Mouse (Mus musculus): Measurements from ENCODE around the gene Ip6k1. TPM values are rescaled to one million over a fixed set of nuclear protein-coding genes. Genes with fewer than 3 reads are reported as not detected.
A peak's percentile ranks its signal among the peaks of the same experiment; 100 is the strongest.

The Ip6k1 gene
- polyA plus RNA-seq, 2 experiments: 34.6 to 83.3 TPM

DNA sequence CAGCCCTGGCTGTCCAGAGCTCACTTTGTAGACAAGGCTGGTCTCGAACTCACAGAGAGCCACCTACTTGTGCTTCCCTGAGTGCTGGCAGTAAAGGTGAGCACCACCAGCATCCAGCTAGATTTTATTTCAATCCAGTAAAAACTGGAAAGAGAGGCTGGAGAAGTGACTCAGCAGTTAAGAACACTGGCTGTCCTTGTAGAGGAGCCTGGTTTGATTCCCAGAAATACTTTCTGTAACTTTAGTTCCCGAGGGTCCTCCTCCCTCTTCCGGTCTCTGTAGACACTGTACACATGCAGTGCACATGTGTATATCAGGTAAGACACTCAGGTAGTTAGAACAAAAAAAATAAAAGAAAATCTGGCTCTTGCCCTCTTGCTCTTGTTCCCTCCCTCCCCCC is 14.4 kb upstream of the Ip6k1 start:
- H3K9ac ChIP-seq (ENCODE audit: low read depth, low read length, severe bottlenecking): no peak overlapping the region
- 45% methylated on average over 3 of the region's 3 CpGs for WGBS
- H3K4me1 ChIP-seq (ENCODE audit: control insufficient read depth, insufficient read depth, low read length): peaks cover 18% of the 10 kb centered on the region
- H3K4me3 ChIP-seq (replicated peaks; ENCODE audit: low read length): no peak overlapping the region
- ATAC-seq (ENCODE audit: low FRiP score, low read depth) (no peak), DNase-seq (ENCODE audit: low spot score) (peak; percentile 38)
- H3K27me3 ChIP-seq (ENCODE audit: control insufficient read depth, insufficient read depth, low read length): no peaks in the 10 kb centered on the region
- H3K4me2 ChIP-seq (replicated peaks; ENCODE audit: low read depth, low read length, severe bottlenecking): no peak overlapping the region
- no peak for TF ChIP-seq POLR2A (IDR thresholded peaks at IDR 0.05; ENCODE audit: borderline replicate concordance, extremely low read depth, insufficient read depth, insufficient read length)
- H3K36me3 ChIP-seq (ENCODE audit: control insufficient read depth, insufficient read depth, low read length): peaks cover 11% of the 10 kb centered on the region
- H3K27ac ChIP-seq (replicated peaks; ENCODE audit: low read depth, low read length): 0 out of 2 replicates have a peak overlapping the region, but pooled peaks have one; percentile 5
- H3K9me3 ChIP-seq (ENCODE audit: control insufficient read depth, low read length): no peaks in the 10 kb centered on the region

GRCm38 (mm10) chr9:107992197-107992596 is 10.1 kb upstream of the Ip6k1 start, which contains the start of gene Cdhr4:
Cdhr4 (plus strand) TSS chr9:107992497.
- no peaks in the 10 kb centered on the region for H3K36me3 ChIP-seq (ENCODE audit: control insufficient read depth, insufficient read depth, low read length)
- no peak within 1 kb of the TSS for H3K4me3 ChIP-seq (replicated peaks; ENCODE audit: low read length)
- no peak for TF ChIP-seq POLR2A (IDR thresholded peaks at IDR 0.05; ENCODE audit: borderline replicate concordance, extremely low read depth, insufficient read depth, insufficient read length)
- H3K9me3 ChIP-seq (ENCODE audit: control insufficient read depth, low read length): no peaks in the 10 kb centered on the region
- WGBS: 24% methylated on average over 2 of the region's 2 CpGs
- H3K4me1 ChIP-seq (ENCODE audit: control insufficient read depth, insufficient read depth, low read length): peaks cover 5% of the 10 kb centered on the region; the same call in 1 of the 2 replicates
- H3K27me3 ChIP-seq (ENCODE audit: control insufficient read depth, insufficient read depth, low read length): no peaks in the 10 kb centered on the region
- no peak within 1 kb of the TSS for H3K4me2 ChIP-seq (replicated peaks; ENCODE audit: low read depth, low read length, severe bottlenecking)
- ATAC-seq (ENCODE audit: low FRiP score, low read depth): no peak
- H3K9ac ChIP-seq (ENCODE audit: low read depth, low read length, severe bottlenecking): no peak within 1 kb of the TSS
- DNase-seq (ENCODE audit: low spot score): peak; percentile 27
- H3K27ac ChIP-seq (replicated peaks; ENCODE audit: low read depth, low read length): peak within 1 kb of the TSS; percentile 48; the same call in 1 of the 2 replicates

GRCm38 (mm10) chr9:107993013-107993412 is 9.3 kb upstream of the Ip6k1 start:
- no peaks in the 10 kb centered on the region for H3K27me3 ChIP-seq (ENCODE audit: control insufficient read depth, insufficient read depth, low read length)
- no peaks in the 10 kb centered on the region for H3K36me3 ChIP-seq (ENCODE audit: control insufficient read depth, insufficient read depth, low read length)
- H3K27ac ChIP-seq (replicated peaks; ENCODE audit: low read depth, low read length): no peak overlapping the region
- H3K4me2 ChIP-seq (replicated peaks; ENCODE audit: low read depth, low read length, severe bottlenecking): no peak overlapping the region
- DNase-seq (ENCODE audit: low spot score) (no peak), ATAC-seq (ENCODE audit: low FRiP score, low read depth) (no peak)
- H3K4me1 ChIP-seq (ENCODE audit: control insufficient read depth, insufficient read depth, low read length): 0 out of 2 replicates have a peak, but pooled peaks cover 1% of the 10 kb centered on the region
- no peak overlapping the region for H3K4me3 ChIP-seq (replicated peaks; ENCODE audit: low read length)
- H3K9ac ChIP-seq (ENCODE audit: low read depth, low read length, severe bottlenecking): no peak overlapping the region
- 84% methylated on average over 11 of the region's 11 CpGs for WGBS
- TF ChIP-seq POLR2A (IDR thresholded peaks at IDR 0.05; ENCODE audit: borderline replicate concordance, extremely low read depth, insufficient read depth, insufficient read length): no peak
- H3K9me3 ChIP-seq (ENCODE audit: control insufficient read depth, low read length): no peaks in the 10 kb centered on the region

DNA sequence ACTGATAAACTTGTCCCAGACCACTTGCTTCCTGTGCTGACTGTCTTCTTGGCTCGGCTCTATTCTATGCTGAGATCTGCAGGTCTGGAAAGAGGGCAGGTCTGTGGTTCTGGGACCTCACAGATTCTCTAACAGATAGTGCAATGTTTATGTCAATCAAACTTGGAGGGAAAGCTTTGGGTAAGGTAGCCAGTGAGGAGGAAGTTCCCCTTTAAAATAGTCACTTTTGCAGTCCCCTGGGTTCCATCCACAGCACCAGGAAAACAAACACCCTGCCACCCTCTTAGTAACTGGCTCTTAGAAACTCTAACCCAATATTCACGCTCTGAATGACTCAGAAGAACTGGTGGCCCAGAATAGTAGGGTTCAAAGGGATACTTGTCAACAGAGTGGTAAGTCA is 7.8 kb upstream of the Ip6k1 start:
- 53% methylated on average over 2 of the region's 2 CpGs for WGBS
- Histone ChIP-seq H3K27me3 (ENCODE audit: control insufficient read depth, insufficient read depth, low read length) (no peaks in the 10 kb centered on the region), H3K9me3 (ENCODE audit: control insufficient read depth, low read length) (no peaks in the 10 kb centered on the region), H3K4me3 (replicated peaks; ENCODE audit: low read length) (no peak overlapping the region), H3K9ac (ENCODE audit: low read depth, low read length, severe bottlenecking) (no peak overlapping the region), H3K4me1 (ENCODE audit: control insufficient read depth, insufficient read depth, low read length) (no peaks in the 10 kb centered on the region), H3K27ac (replicated peaks; ENCODE audit: low read depth, low read length) (no peak overlapping the region), H3K36me3 (ENCODE audit: control insufficient read depth, insufficient read depth, low read length) (no peaks in the 10 kb centered on the region), H3K4me2 (replicated peaks; ENCODE audit: low read depth, low read length, severe bottlenecking) (no peak overlapping the region)
- DNase-seq (ENCODE audit: low spot score) (no peak), ATAC-seq (ENCODE audit: low FRiP score, low read depth) (no peak)
- TF ChIP-seq POLR2A (IDR thresholded peaks at IDR 0.05; ENCODE audit: borderline replicate concordance, extremely low read depth, insufficient read depth, insufficient read length): no peak

DNA sequence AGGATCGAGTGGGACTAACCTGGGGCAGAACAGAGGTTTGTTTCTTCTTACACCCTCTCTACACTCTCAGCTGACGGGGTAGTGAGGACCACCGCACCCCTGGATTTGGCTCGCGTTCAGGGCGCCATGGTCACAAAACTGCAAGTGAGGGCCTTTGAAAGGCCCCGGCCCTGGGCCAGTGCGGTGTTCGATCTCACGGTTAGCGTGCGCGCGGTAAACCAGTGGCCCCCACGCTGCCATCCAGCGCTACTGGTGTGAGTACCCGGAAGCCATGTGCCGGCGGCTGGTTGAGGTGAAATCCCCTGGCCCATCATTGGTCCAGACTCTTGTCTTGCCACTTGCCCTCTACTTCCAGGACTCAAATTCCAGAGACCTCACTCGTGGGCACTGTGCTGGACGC is 6.8 kb upstream of the Ip6k1 start:
- no peak for ATAC-seq (ENCODE audit: low FRiP score, low read depth)
- Histone ChIP-seq H3K36me3 (ENCODE audit: control insufficient read depth, insufficient read depth, low read length) (no peaks in the 10 kb centered on the region), H3K9ac (ENCODE audit: low read depth, low read length, severe bottlenecking) (no peak overlapping the region), H3K27ac (replicated peaks; ENCODE audit: low read depth, low read length) (no peak overlapping the region), H3K4me1 (ENCODE audit: control insufficient read depth, insufficient read depth, low read length) (no peaks in the 10 kb centered on the region), H3K4me2 (replicated peaks; ENCODE audit: low read depth, low read length, severe bottlenecking) (no peak overlapping the region), H3K9me3 (ENCODE audit: control insufficient read depth, low read length) (no peaks in the 10 kb centered on the region), H3K4me3 (replicated peaks; ENCODE audit: low read length) (no peak overlapping the region), H3K27me3 (ENCODE audit: control insufficient read depth, insufficient read depth, low read length) (no peaks in the 10 kb centered on the region)
- WGBS: 91% methylated on average over 21 of the region's 21 CpGs
- no peak for DNase-seq (ENCODE audit: low spot score)
- no peak for TF ChIP-seq POLR2A (IDR thresholded peaks at IDR 0.05; ENCODE audit: borderline replicate concordance, extremely low read depth, insufficient read depth, insufficient read length)

GRCm38 (mm10) chr9:107996049-107996448 is 6.3 kb upstream of the Ip6k1 start, which contains the start of gene Gm20662:
Gm20662 (plus strand) TSS chr9:107996349.
- no peak within 1 kb of the TSS for H3K9ac ChIP-seq (ENCODE audit: low read depth, low read length, severe bottlenecking)
- 93% methylated on average over 5 of the region's 5 CpGs for WGBS
- H3K4me2 ChIP-seq (replicated peaks; ENCODE audit: low read depth, low read length, severe bottlenecking): no peak within 1 kb of the TSS
- ATAC-seq (ENCODE audit: low FRiP score, low read depth): no peak
- H3K27ac ChIP-seq (replicated peaks; ENCODE audit: low read depth, low read length): no peak within 1 kb of the TSS
- TF ChIP-seq POLR2A (IDR thresholded peaks at IDR 0.05; ENCODE audit: borderline replicate concordance, extremely low read depth, insufficient read depth, insufficient read length): no peak
- no peaks in the 10 kb centered on the region for H3K9me3 ChIP-seq (ENCODE audit: control insufficient read depth, low read length)
- H3K4me3 ChIP-seq (replicated peaks; ENCODE audit: low read length): no peak within 1 kb of the TSS
- no peak for DNase-seq (ENCODE audit: low spot score)
- no peaks in the 10 kb centered on the region for H3K27me3 ChIP-seq (ENCODE audit: control insufficient read depth, insufficient read depth, low read length)
- H3K4me1 ChIP-seq (ENCODE audit: control insufficient read depth, insufficient read depth, low read length): no peaks in the 10 kb centered on the region
- H3K36me3 ChIP-seq (ENCODE audit: control insufficient read depth, insufficient read depth, low read length): no peaks in the 10 kb centered on the region
